Mouse (Mus musculus): ENCODE data around the gene Ftsj1.
A peak's percentile ranks its signal among the peaks of the same experiment; 100 is the strongest.

The Ftsj1 gene

GRCm38 (mm10) chrX:8218114-8218513, 34.1 kb downstream of the Ftsj1 start:
- DNase-seq (ENCODE audit: low read depth, low spot score), result no peak

GRCm38 (mm10) chrX:8217383-8217782, 34.8 kb downstream of the Ftsj1 start:
- DNase-seq (ENCODE audit: low read depth, low spot score), result peak; percentile 46

GRCm38 (mm10) chrX:8211490-8212207, 40.6 kb downstream of the Ftsj1 start:
- DNase-seq (ENCODE audit: low read depth, low spot score), result no peak

GRCm38 (mm10) chrX:8209720-8210119, 42.5 kb downstream of the Ftsj1 start:
- no peak for DNase-seq (ENCODE audit: low read depth, low spot score)

GRCm38 (mm10) chrX:8207224-8207623, 45.0 kb downstream of the Ftsj1 start:
- no peak for DNase-seq (ENCODE audit: low read depth, low spot score)

- DNase-seq (ENCODE audit: low read depth, low spot score), result no peak
Observed at GRCm38 (mm10) chrX:8206694-8207197, 45.5 kb downstream of the Ftsj1 start.

- DNase-seq (ENCODE audit: low read depth, low spot score), result peak; percentile 69
Observed at GRCm38 (mm10) chrX:8206015-8206693, 46.1 kb downstream of the Ftsj1 start, which contains the start of gene Porcn. Porcn (minus strand) TSS chrX:8206525.

GRCm38 (mm10) chrX:8205551-8205950, 46.7 kb downstream of the Ftsj1 start:
- DNase-seq (ENCODE audit: low read depth, low spot score), result no peak

GRCm38 (mm10) chrX:8205088-8205487, 47.1 kb downstream of the Ftsj1 start:
- no peak for DNase-seq (ENCODE audit: low read depth, low spot score)

GRCm38 (mm10) chrX:8204076-8204475, 48.1 kb downstream of the Ftsj1 start:
- DNase-seq (ENCODE audit: low read depth, low spot score), result no peak

GRCm38 (mm10) chrX:8203105-8203504, 49.1 kb downstream of the Ftsj1 start:
- DNase-seq (ENCODE audit: low read depth, low spot score), result no peak

- no peak for DNase-seq (ENCODE audit: low read depth, low spot score)
Observed at GRCm38 (mm10) chrX:8193419-8193723, 58.8 kb downstream of the Ftsj1 start, which contains the start of gene Ebp. Ebp (minus strand) TSS chrX:8193512.

GRCm38 (mm10) chrX:8192640-8193418, 59.4 kb downstream of the Ftsj1 start:
- peak; percentile 86 for DNase-seq (ENCODE audit: low read depth, low spot score)

GRCm38 (mm10) chrX:8192126-8192639, 60.0 kb downstream of the Ftsj1 start:
- DNase-seq (ENCODE audit: low read depth, low spot score), result no peak

Measured in telencephalon, adult 2 months (tissue).